Mouse (Mus musculus) layer of hippocampus, postnatal 10 days (tissue): ENCODE data around the gene Gm128. TPM values are rescaled to one million over a fixed set of nuclear protein-coding genes. Genes with fewer than 3 reads are reported as not detected.

Experiments used
- DNase-seq, 2 experiments: peaks; one replicate each; pipeline ENCODE4 v3.0.0; 2021; ENCODE audit warnings: low spot score in 2 of 2
- total RNA-seq, 2 experiments: library from RNA; stranded (reverse); gene quantifications; 2 replicates each; pipeline ENCODE4 v1.2.3; 2021

Gene Gm128
- total RNA-seq, 2 experiments from 2014 or later = 0.16 to 0.18 TPM

GRCm38 (mm10) chr3:95200132-95200531 is 41.3 kb downstream of the Gm128 start:
- DNase-seq = no peak

GRCm38 (mm10) chr3:95199101-95199500 is 42.3 kb downstream of the Gm128 start:
- no peak for DNase-seq

GRCm38 (mm10) chr3:95195772-95196171 is 45.6 kb downstream of the Gm128 start:
- DNase-seq = no peak

GRCm38 (mm10) chr3:95194721-95195135 is 46.7 kb downstream of the Gm128 start:
- DNase-seq = no peak

Other genes starting within 250 kb of the Gm128 start
- gene Zfp687, start 226.2 kb downstream of the Gm128 start, total RNA-seq = 10 to 100 TPM; 26.4 to 30.8 TPM
- gene Psmd4, start 199.0 kb downstream of the Gm128 start, total RNA-seq = 100 to 1,000 TPM; 160 to 174 TPM
- gene Pip5k1a, start 134.7 kb downstream of the Gm128 start, total RNA-seq = 10 to 100 TPM; 34.5 to 41.9 TPM
- 10 to 100 TPM; 44.4 to 47.7 TPM for gene Vps72, start 130.6 kb downstream of the Gm128 start, total RNA-seq
- gene Tmod4, start 117.1 kb downstream of the Gm128 start, total RNA-seq = under 1 TPM in 1 of 2 experiments, not detected in 1; 0.85 TPM
- 10 to 100 TPM; 37.5 to 41.8 TPM for gene Scnm1, start 107.6 kb downstream of the Gm128 start, total RNA-seq
- 10 to 100 TPM; 22.4 to 24.6 TPM for gene Lysmd1, start 107.5 kb downstream of the Gm128 start, total RNA-seq
- 1 to 10 TPM; 3.0 TPM for gene Tnfaip8l2, start 99.2 kb downstream of the Gm128 start, total RNA-seq
- gene Sema6c, start 81.1 kb downstream of the Gm128 start, total RNA-seq = 10 to 100 TPM; 71.4 to 75.0 TPM
- 10 to 100 TPM; 10.1 to 10.6 TPM for gene Gabpb2, start 23.7 kb downstream of the Gm128 start, total RNA-seq
- gene Cdc42se1, start 12.9 kb downstream of the Gm128 start, total RNA-seq = 10 to 100 TPM; 79.8 to 80.1 TPM
- gene Mllt11, start 9.4 kb downstream of the Gm128 start, total RNA-seq = 100 to 1,000 TPM; 621 to 626 TPM
- under 1 TPM in 1 of 2 experiments, not detected in 1; 0.25 TPM for gene Bnipl, start 9.6 kb upstream of the Gm128 start, total RNA-seq
- 10 to 100 TPM; 26.5 to 27.6 TPM for gene Mindy1, start 39.7 kb upstream of the Gm128 start, total RNA-seq
- gene Prune1, start 40.5 kb upstream of the Gm128 start, total RNA-seq = 10 to 100 TPM; 34.9 to 36.3 TPM
- gene Anxa9, start 65.6 kb upstream of the Gm128 start, total RNA-seq = under 1 TPM; 0.65 to 0.75 TPM
- 10 to 100 TPM; 45.4 to 46.6 TPM for gene Cers2, start 73.2 kb upstream of the Gm128 start, total RNA-seq
- gene Setdb1, start 115.6 kb upstream of the Gm128 start, total RNA-seq = 10 to 100 TPM; 46.0 to 47.1 TPM
- not detected for gene 4930558C23Rik, start 161.2 kb upstream of the Gm128 start, total RNA-seq
- gene Arnt, start 192.8 kb upstream of the Gm128 start, total RNA-seq = 10 to 100 TPM; 35.8 to 44.0 TPM